9 mouse cellular contexts compared by ENCODE assay signal in genomic region chr2:53085617-53086202, GRCm38 (mm10).
DNase-seq lines count a peak whose midpoint lies in the region; ATAC-seq and TF ChIP-seq lines count a peak whose summit lies in the region.
"Had no signal": no experiment of that assay in that cellular context is flagged by ENCODE, and none has a peak within 500 bp of the region (broad histone marks: within the 10 kb centered on the region; RNA-seq: fewer than 3 reads in every experiment).

No protein-coding gene starts in this region.

- no peak overlapping the region for H3K27ac ChIP-seq in liver, embryonic 14.5 days
- H3K27ac ChIP-seq: midbrain, embryonic 12.5 days had no signal

- no peaks in the 10 kb centered on the region for H3K9me3 ChIP-seq in liver, embryonic 14.5 days (ENCODE audit: control insufficient read depth, low read length)
- H3K9me3 ChIP-seq: midbrain, embryonic 12.5 days had no signal

- no peak for ATAC-seq in liver, embryonic 14.5 days (ENCODE audit: insufficient read depth)

- no peaks in the 10 kb centered on the region for H3K4me1 ChIP-seq in liver, embryonic 14.5 days (replicated peaks; ENCODE audit: control insufficient read depth in 2 of 2, insufficient read depth in 2 of 2, low read length in 1 of 2)

- H3K4me2 ChIP-seq in liver, embryonic 14.5 days (ENCODE audit: low read depth), result no peak overlapping the region
- H3K4me2 ChIP-seq: midbrain, embryonic 12.5 days had no signal

- H3K36me3 ChIP-seq in liver, embryonic 14.5 days (replicated peaks; ENCODE audit: control insufficient read depth, insufficient read depth, low read depth), result no peaks in the 10 kb centered on the region

- 33% methylated on average over 9 of the region's 9 CpGs for WGBS in liver, embryonic 14.5 days (ENCODE audit: insufficient replicate concordance)

- no peak overlapping the region for H3K9ac ChIP-seq in liver, embryonic 14.5 days (replicated peaks)
- H3K9ac ChIP-seq: midbrain, embryonic 12.5 days had no signal

- peak; percentile 48 to 83 for DNase-seq in adrenal gland, adult (ENCODE audit: inconsistent age in 2 of 2, low spot score in 1 of 2)
- DNase-seq in adrenal gland, adult 8-10 months, result no peak
- DNase-seq in urinary bladder, postnatal 36 days (ENCODE audit: low spot score in 2 of 2), result peak; percentile 15 to 40
- DNase-seq in urinary bladder, postnatal 4 days (ENCODE audit: low spot score in 2 of 2), result no peak
- DNase-seq in embryo, embryonic 10.5 days (ENCODE audit: low spot score), result peak; percentile 78
- DNase-seq in kidney, adult 8-10 months, result peak; percentile 23 to 65
- DNase-seq in liver, embryonic 14.5 days (ENCODE audit: low read depth in 3 of 3, low spot score in 3 of 3), result peak in 2 of 3 experiments; percentile 1 to 3
- DNase-seq in retina, embryonic 14.5 days (ENCODE audit: low spot score), result peak; percentile 72

- no peak overlapping the region for H3K4me3 ChIP-seq in liver, embryonic 14.5 days (ENCODE audit: insufficient read depth in 1 of 2, low read depth in 2 of 2, low read length in 2 of 2)
- H3K4me3 ChIP-seq: midbrain, embryonic 12.5 days had no signal

- H3K27me3 ChIP-seq in liver, embryonic 14.5 days (ENCODE audit: control insufficient read depth, insufficient read depth, low read length), result no peaks in the 10 kb centered on the region
- H3K27me3 ChIP-seq: midbrain, embryonic 12.5 days had no signal

- TF ChIP-seq EP300 in liver, embryonic 14.5 days (IDR thresholded peaks at IDR 0.05; ENCODE audit: low read depth), result no peak

- TF ChIP-seq CTCF in liver, embryonic 14.5 days (IDR thresholded peaks at IDR 0.05; ENCODE audit: low read depth), result peak; percentile 51

Comparison
In these comparisons a context has a peak if more than half of its experiments do, and no peak if none do; other contexts are left out.
1. DNase-seq: peak in adrenal gland, adult (2 of 2), urinary bladder, postnatal 36 days (2 of 2), embryo, embryonic 10.5 days (single experiment), kidney, adult 8-10 months (2 of 2), liver, embryonic 14.5 days (2 of 3) and retina, embryonic 14.5 days (single experiment); none in adrenal gland, adult 8-10 months (single experiment) and urinary bladder, postnatal 4 days (0 of 2).